Mouse (Mus musculus): ENCODE data around the gene Dclre1c.
"Not testable (repeated sequence)": the region's sequence is repeated elsewhere in the genome, so short reads cannot be mapped to it uniquely, and the experiment has no call there.

The Dclre1c gene

GRCm38 (mm10) chr2:3423841-3424578 is at the start of gene Dclre1c:
Dclre1c (plus strand) TSS chr2:3424131.
- DNase-seq (ENCODE audit: low read depth in 1 of 2, low spot score in 2 of 2): peak; percentile 91 to 98

- DNase-seq (ENCODE audit: low read depth in 1 of 2, low spot score in 2 of 2): no peak
Measured at GRCm38 (mm10) chr2:3387105-3387860, 36.6 kb upstream of the Dclre1c start.

- no peak for DNase-seq (ENCODE audit: low read depth in 1 of 2, low spot score in 2 of 2)
Measured at GRCm38 (mm10) chr2:3391945-3392344, 32.0 kb upstream of the Dclre1c start.

- not testable (repeated sequence) for DNase-seq (ENCODE audit: low read depth in 1 of 2, low spot score in 2 of 2)
Measured at GRCm38 (mm10) chr2:3397110-3397509, 26.8 kb upstream of the Dclre1c start, which contains the start of gene Olah. Olah (minus strand) TSS chr2:3397210.

- no peak for DNase-seq (ENCODE audit: low read depth in 1 of 2, low spot score in 2 of 2)
Measured at GRCm38 (mm10) chr2:3405981-3406380, 17.9 kb upstream of the Dclre1c start.

- DNase-seq (ENCODE audit: low read depth in 1 of 2, low spot score in 2 of 2): no peak
Measured at GRCm38 (mm10) chr2:3407756-3408155, 16.2 kb upstream of the Dclre1c start.

GRCm38 (mm10) chr2:3414241-3414640 is 9.7 kb upstream of the Dclre1c start:
- peak; percentile 4 to 19 for DNase-seq (ENCODE audit: low read depth in 1 of 2, low spot score in 2 of 2)

- DNase-seq (ENCODE audit: low read depth in 1 of 2, low spot score in 2 of 2): no peak
Measured at GRCm38 (mm10) chr2:3415676-3416075, 8.3 kb upstream of the Dclre1c start.

GRCm38 (mm10) chr2:3418883-3419431 is 5.0 kb upstream of the Dclre1c start:
- DNase-seq (ENCODE audit: low read depth in 1 of 2, low spot score in 2 of 2): peak; percentile 94 to 99

- DNase-seq (ENCODE audit: low read depth in 1 of 2, low spot score in 2 of 2): no peak
Measured at GRCm38 (mm10) chr2:3420157-3420556, 3.8 kb upstream of the Dclre1c start.

GRCm38 (mm10) chr2:3422548-3422947 is 1.4 kb upstream of the Dclre1c start, which contains the start of gene Meig1:
Meig1 (minus strand) TSS chr2:3422648.
- no peak for DNase-seq (ENCODE audit: low read depth in 1 of 2, low spot score in 2 of 2)

GRCm38 (mm10) chr2:3424579-3424910 is 614 bp downstream of the Dclre1c start:
- peak in 1 of 2 experiments; percentile 8 for DNase-seq (ENCODE audit: low read depth in 1 of 2, low spot score in 2 of 2)

GRCm38 (mm10) chr2:3430956-3431355 is 7.0 kb downstream of the Dclre1c start:
- no peak for DNase-seq (ENCODE audit: low read depth in 1 of 2, low spot score in 2 of 2)

- no peak for DNase-seq (ENCODE audit: low read depth in 1 of 2, low spot score in 2 of 2)
Measured at GRCm38 (mm10) chr2:3435369-3436061, 11.6 kb downstream of the Dclre1c start.

GRCm38 (mm10) chr2:3437956-3438355 is 14.0 kb downstream of the Dclre1c start:
- DNase-seq (ENCODE audit: low read depth in 1 of 2, low spot score in 2 of 2): no peak

- no peak for DNase-seq (ENCODE audit: low read depth in 1 of 2, low spot score in 2 of 2)
Measured at GRCm38 (mm10) chr2:3444206-3444605, 20.3 kb downstream of the Dclre1c start.

GRCm38 (mm10) chr2:3445984-3446383 is 22.1 kb downstream of the Dclre1c start:
- DNase-seq (ENCODE audit: low read depth in 1 of 2, low spot score in 2 of 2): no peak

GRCm38 (mm10) chr2:3449431-3449830 is 25.5 kb downstream of the Dclre1c start:
- no peak for DNase-seq (ENCODE audit: low read depth in 1 of 2, low spot score in 2 of 2)

GRCm38 (mm10) chr2:3453096-3453495 is 29.2 kb downstream of the Dclre1c start:
- no peak for DNase-seq (ENCODE audit: low read depth in 1 of 2, low spot score in 2 of 2)

- DNase-seq (ENCODE audit: low read depth in 1 of 2, low spot score in 2 of 2): no peak
Measured at GRCm38 (mm10) chr2:3456590-3456989, 32.7 kb downstream of the Dclre1c start.

GRCm38 (mm10) chr2:3473891-3474290 is 50.0 kb downstream of the Dclre1c start:
- no peak for DNase-seq (ENCODE audit: low read depth in 1 of 2, low spot score in 2 of 2)

All from monocyte, adult 2 months (primary cell).